Mouse (Mus musculus) frontal cortex, postnatal 36 days (tissue): Measurements from ENCODE around the gene Il3ra.

Source experiments
- DNase-seq, 2 experiments: peaks; one replicate each; pipeline ENCODE4 v3.0.0; 2022; ENCODE audit warnings: low spot score in 2 of 2

Il3ra gene

DNA sequence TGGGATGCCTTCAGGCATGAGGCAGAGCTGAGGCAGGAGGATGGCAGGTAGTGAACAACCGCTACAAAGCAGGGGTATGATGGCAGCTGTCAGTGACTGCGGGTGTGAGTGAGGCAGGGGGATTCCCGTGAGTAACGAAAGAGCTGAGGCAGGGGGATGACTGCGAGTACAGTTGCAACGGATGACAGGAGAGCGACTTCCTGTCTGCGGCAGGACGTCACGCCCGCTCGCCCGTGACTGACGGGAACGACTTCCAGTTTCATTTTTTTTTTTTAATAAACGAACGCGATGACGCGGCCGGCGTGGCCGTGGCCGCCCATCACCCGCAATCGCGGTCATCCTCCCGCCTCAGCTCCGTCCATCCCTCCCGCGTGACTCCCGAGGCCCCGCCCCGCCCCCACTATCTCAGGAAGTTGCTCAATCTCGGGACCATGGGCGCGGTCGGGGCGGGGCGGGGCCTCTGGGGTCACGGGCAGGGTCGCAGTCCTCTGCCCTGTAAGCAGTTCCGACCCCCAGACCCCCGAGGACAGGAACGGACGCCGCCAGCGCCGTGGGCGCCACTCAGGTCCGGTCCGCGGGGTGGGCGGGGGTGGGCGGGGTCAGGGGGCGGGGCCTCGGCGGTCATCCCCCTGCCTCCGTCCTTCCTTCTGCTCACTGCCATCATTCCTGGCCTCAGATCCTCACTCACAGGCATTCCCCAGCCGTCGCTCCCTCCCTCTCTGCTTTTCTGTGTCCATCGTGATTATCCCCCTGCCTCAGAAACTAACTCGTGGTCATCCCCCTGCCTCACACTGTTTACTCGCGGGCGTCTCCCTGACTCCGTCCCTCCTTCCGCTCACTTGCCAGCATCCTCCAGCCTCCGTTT is at the start of gene Il3ra:
Gene Il3ra (plus strand): TSS at position 328 of the 865 bp plus-strand sequence.
- peak; percentile 71 to 80 for DNase-seq

GRCm38 (mm10) chr14:14308938-14309337 is 37.1 kb upstream of the Il3ra start:
- DNase-seq, result no peak

DNA sequence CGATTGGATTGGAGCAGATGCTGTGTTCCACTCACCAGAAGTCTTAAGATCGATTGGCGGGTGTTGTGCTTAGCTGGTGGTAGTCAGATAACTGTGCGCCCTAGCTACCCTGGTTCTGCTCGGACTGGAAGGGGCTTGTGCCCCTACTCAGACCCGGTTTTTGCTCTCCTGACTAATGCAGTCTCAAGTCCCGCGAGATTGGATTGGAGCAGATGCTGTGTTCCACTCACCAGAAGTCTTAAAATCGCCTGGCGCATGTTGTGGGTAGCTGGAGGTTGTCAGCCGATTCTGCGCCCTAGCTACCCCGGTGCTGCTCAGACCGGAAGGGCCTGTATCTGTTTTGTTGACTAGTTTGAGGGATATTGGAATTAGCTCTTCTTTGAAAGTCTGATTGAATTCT is 36.7 kb upstream of the Il3ra start:
- DNase-seq, result no peak

GRCm38 (mm10) chr14:14322528-14322927 is 23.5 kb upstream of the Il3ra start, which contains the start of gene Olfr31:
Olfr31 (plus strand) TSS chr14:14322828.
- no peak for DNase-seq

GRCm38 (mm10) chr14:14345113-14345871 is 783 bp upstream of the Il3ra start:
- DNase-seq, result peak; percentile 75 to 78

GRCm38 (mm10) chr14:14346813-14347100 is 682 bp downstream of the Il3ra start:
- peak in 1 of 2 experiments; percentile 17 for DNase-seq

- peak in 1 of 2 experiments; percentile 31 for DNase-seq
Measured at GRCm38 (mm10) chr14:14347151-14347835, 1.2 kb downstream of the Il3ra start.

- peak in 1 of 2 experiments; percentile 35 for DNase-seq
Measured at GRCm38 (mm10) chr14:14347836-14348621, 2.0 kb downstream of the Il3ra start.

- no peak for DNase-seq
Measured at GRCm38 (mm10) chr14:14348674-14349401, 2.8 kb downstream of the Il3ra start.

GRCm38 (mm10) chr14:14349485-14350262 is 3.6 kb downstream of the Il3ra start:
- no peak for DNase-seq

- no peak for DNase-seq
Measured at GRCm38 (mm10) chr14:14350263-14351147, 4.4 kb downstream of the Il3ra start.

DNA sequence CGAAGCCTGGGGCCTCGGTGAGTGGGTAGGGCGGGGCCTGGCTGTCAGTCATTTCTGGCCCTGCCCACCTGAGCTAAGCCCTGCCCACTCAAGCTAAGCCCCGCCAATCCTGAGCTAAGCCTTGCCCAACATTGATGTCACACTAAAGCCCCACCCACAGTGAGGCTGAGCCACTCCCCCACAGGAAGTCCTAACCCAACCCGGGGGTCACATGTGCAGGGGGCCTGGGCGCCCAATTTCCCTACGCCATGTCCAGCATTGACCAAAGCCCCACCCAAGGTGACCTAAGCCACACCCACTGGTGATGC is 5.0 kb downstream of the Il3ra start:
- DNase-seq, result no peak

- no peak for DNase-seq
Measured at GRCm38 (mm10) chr14:14351721-14352590, 5.9 kb downstream of the Il3ra start.

- no peak for DNase-seq
Measured at GRCm38 (mm10) chr14:14352606-14353005, 6.5 kb downstream of the Il3ra start.

DNA sequence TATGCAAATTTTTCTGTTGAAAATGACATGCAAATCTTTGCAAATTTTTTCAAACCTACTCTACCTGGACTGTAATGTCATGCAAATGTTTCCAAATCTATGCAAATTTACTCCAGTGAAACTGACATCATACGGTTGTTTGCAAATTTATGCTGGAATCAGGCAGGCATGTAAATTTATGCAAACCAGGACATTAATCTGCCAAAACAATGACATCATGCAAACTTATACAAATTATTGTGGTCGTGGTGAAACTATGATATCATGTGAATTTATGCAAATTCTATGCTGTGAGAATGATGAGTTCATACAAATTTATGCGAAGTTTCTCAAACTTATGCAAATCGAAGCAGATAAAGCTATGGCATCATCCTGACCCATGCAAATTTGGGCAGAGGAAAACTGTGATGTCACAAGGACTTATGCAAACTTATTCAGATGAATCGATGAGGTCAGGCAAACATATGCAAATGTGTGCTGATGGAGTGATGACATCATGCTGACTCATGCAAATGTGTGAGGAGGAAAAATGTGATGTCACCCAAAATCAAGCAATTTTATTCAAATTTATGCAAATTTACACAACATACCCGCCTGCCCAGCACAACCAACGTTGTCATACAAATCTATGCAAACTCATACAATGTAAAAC is 7.1 kb downstream of the Il3ra start:
- DNase-seq, result no peak

- DNase-seq, result no peak
Measured at GRCm38 (mm10) chr14:14353740-14354510, 7.8 kb downstream of the Il3ra start.
